Mouse (Mus musculus) thymus, postnatal 0 days (tissue): ENCODE data around the gene Cerkl. TPM values are rescaled to one million over a fixed set of nuclear protein-coding genes. Genes with fewer than 3 reads are reported as not detected.

ENCODE experiments used
- DNase-seq: peaks from one replicate; pipeline ENCODE4 v3.0.0-alpha.2; 2015; ENCODE audit warnings: low spot score
- polyA plus RNA-seq: library from polyadenylated mRNA; unstranded; fragments of >200 nt; fragmentation: Nextera tagmentation; extraction: Ambion mirVana; gene quantifications from 2 replicates; pipeline ENCODE4 v1.2.1, GENCODE M21; 2015

Gene Cerkl
- polyA plus RNA-seq, 1 experiment from 2014 or later = 4.3 TPM

DNA sequence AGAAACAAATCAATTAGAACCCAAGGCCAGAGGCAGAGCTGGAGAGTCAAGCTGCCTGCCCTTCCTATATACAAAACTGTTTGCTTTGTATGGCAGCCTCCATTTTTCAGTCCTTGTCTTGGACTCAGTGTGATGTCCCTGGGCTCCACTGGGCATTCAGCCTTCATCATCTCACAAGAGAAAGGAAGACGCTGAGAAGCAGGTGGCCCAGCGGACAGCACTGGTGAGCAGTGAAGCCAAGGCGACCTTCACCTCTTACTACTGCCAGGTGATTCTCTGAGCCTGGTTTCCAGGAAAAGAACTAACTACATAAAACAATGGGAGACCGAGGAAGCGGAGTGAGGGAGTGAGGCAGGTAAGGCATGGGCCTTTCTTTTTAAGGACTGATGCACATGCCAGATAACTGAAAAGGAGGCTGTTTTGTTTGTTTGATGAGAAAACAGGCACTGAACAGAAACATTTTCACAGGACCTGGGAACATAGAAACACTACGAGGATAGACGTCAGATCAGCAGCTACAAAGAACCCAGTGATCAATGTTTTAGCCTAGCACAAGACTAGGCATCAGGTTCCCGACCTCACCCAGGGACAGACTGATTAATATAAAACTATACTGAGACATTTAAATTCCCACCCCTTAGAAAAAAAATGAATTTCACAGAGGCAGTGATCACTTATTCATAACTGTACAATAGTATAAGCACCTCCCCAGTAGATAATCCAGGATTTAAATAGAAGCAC lies 78.1 kb downstream of the Cerkl start:
- DNase-seq = no peak

DNA sequence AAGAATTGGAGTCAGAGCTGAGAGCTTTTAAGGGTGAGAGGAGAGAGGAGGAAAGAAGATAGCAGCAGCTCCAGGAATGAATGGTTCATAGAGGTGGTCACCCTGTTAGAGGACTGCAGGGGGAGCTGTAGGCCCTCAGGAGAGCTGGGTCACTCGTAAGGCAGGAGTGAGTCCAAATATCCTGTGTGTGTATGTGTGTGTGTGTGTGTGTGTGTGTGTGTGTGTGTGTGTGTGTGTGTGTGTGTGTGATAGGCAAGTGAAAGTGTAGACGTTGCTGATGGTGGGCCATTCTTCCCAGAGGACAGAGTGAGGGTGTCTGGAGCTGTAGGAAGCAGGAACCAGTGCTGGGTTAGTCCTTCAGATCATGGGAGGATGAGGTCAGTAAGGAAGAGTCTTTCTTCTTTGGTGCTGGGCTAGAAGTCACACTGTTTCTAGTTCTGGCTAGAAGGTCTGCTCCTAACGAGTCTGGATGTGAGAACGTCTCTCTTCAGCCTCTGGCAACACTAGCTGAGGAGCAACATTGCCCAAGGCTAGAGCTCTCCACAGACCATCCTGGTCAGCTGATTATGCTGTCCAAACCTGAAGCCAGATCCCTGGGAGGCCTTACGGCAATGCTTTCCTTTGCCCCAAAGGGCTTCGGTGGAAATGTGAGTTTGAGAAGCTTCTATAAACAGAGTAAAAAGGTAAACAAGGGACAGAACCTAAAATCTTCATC lies 83.9 kb downstream of the Cerkl start:
- no peak for DNase-seq

DNA sequence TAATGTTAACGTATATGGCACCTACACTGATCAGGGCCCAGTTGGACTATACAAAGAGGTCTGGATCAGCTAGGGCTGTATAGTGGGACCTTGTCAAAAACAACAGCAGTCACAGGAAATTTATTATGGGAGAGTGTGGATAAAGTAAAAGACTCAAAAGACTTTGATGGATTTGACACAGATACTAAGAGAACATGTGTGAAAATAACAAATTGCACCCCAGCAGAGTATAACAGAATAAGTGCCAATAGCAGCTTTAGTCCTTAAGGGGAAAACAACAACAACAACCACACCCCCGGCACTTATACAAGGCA lies 84.5 kb downstream of the Cerkl start:
- DNase-seq = no peak

DNA sequence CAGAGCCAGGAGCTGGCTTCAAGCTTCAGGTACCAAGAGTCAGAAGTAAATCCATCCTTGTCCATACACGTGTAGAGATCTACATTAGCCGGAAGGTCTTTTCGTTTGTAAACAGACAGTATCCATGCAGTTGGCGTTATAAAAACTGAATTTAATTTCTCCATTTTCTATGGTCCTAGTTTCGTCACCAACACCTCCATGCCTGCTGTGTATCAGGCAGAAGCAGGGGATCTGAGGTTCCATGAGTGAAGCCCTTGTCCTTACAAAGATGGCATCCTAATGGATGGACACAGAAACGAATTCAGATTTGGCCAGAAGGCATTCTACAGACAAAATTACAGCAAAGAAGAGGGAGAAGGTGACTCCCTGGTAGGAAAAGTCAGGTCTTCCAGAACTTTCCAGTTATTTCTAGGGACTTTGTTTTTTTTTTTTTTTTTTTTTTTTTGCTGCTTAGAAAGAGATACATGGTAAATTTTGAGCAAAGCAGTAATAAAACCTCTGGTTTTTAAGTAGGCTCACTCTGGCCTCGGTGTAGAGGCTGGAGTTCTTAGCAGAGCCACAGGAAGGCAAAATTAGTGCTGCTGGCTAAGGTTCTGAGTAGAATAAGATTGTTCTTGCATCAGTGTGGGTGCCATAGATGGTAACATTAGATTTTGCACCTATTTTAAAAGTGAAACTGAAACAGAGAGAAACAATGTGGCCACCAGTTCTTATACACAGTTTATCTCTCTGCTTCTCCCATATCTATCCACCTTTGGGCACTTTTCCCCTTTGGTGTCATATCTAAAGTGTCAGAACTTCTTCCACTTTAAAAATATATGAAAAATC lies 85.0 kb downstream of the Cerkl start:
- DNase-seq = no peak

DNA sequence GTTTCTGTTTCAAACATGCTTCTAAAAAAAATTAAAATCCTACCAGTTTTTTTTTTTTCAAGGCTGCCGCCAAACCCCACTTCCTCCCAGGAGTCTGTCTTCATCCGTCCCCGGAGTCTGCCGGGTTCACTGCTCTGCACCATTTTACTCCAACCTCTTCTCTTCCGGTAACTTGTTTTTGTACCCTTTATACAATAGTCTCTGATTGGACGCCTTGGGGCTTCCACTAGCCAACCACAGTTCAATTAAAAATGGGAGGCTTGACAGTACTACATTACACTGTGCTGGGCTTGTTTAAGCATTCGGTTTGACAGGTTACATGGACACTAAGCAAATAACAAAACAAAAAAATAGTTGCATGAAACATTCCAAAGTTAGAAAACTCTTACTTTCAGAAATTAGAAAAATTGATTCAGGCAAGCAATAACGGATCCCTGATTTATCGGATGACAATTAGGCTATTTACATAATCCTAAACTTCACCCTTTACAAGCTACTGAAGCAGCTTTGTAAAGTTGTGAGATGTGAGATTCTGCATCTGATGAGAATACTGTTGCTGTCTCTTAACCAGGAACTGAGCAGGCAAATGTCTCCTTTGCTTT lies 85.8 kb downstream of the Cerkl start:
- no peak for DNase-seq

DNA sequence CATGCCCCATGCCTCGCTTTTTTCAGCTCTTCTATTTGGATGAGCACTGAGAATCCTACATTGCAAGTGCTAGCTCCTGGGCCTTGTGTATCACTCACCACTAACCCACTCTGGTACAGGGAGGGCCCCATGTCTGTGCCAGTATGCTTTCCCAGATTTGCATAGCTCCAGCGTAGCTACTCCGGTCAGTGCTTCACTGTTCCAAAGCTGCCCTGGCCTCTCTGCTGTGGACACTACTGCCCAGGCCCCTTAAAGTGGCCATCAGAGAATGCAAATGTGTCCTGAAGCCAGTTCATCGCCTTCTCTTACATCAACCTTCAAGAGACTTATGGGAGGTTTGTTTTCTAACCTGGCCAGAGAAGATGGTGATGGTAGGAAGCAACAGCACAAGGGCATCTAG lies 86.7 kb downstream of the Cerkl start:
- DNase-seq = no peak

DNA sequence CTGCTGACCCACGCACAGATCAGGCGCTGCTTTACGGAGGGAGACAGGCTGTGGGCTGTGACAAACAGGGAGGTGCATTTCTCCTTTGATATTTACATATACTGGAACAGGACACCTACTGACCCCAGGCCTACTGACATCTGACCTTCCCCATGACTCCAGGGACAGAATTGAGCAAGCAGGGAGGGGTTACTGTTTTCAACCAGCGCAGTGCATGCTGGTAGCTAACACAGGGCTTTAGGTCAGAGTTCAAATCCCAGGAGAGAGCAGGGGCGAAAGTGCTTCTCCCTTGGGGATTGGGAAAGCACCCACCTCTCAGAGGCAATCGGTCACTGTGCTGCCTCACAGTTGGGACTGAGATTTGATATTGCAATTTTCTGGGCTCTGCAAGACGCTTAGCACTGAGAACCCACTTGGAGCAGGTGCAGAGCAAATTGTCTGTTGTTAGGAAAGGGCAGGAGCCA lies 87.5 kb downstream of the Cerkl start:
- DNase-seq = no peak

DNA sequence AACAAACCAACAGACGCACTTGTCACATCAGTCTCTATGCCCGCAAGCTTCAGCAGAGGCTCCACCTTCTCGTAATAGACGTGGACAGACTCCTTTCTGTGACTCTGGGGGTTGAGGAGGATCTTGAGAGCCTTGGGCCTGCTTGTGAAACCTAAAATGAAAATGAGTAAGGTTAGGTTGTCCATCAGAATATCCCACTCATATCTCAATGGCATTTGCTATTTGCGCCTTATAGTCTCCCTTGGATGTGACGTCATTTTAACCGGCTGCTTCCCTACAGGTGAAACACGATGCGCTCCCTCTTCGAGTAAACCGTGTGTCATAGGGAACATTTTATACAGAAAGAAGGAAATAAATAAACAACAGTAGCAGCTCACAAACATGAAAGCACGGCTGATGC lies 87.9 kb downstream of the Cerkl start:
- DNase-seq = no peak

DNA sequence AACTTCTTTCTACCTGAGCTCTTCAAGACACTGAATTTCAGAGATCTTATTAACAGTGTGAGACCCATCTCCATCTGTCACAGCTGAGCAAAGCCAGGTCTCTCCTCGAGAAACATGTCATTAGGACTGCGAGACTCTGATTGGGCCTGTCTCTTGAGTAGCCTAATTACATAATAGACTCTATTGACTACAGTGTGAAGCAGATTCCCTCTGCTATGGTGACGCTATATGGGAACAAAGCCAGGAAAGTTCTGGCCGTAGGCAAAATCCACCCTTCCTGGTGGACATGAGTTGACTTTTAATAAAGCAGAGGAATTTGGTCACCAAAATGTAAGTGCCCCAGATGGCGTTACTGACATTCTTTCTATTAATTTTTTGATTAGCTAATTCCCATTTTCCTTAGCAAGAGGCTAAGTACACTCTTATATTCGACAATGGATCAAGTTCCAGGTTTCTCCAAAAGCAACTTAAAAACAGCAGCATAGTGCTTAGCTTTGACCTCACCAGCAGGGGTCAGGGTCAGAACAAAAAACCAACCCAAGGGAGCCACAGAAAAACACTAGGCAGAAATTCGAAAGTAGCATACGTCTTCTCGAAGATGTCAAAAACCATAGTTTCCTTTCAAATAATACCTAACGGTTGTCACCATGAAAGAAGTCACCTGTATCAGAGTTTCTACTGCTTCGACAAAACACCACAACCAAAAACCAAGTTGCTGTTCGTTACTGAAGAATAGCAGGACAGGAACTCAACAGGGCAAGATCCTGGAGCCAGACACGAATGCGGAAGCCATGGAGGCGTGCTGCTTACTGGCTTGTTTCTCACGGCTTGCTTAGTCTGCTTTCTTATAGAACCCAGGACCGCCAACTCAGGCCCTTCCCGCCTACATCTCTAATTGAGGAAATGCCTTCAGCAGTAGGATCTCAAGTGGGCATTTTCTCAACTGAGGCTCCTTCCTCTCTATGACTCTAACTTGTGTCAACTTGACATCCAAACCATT lies 88.8 kb downstream of the Cerkl start:
- no peak for DNase-seq

DNA sequence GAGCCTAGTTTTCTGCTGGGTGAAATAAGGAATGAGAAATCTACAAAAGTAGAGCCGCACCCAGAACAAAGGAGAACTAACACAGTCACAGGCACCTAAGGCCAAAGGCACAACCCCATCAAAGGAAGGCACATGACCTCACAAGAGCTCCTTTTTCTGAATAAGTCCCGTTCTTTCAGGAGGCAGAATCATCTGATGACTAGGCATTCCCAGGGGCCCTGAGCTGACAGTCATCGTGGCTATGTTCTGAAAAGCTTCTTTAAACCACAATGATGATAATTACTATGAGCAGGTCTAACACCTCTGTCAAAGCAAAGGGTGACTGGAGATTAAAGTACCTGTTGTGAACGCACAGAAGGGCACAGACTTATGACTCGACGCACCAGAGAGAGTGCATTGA lies 92.7 kb downstream of the Cerkl start:
- DNase-seq = no peak

DNA sequence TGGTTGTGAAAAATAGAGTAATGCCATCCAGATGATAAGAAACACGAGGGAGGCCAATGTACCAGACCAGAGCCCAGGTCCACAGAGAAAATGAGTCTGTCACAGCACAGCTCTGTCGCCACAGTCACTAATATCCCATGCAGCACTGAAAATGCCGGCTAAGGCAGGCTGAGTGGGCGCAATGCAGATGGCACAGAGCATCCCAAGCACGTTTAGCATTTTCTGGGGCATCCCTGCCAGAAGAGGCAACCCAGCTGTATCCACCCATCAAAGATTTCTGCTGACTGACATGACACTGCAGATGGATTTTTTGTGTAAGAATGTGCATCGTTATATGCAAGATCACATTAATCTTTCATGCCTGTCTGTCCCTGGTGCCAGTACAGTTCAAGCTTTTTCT lies 94.6 kb downstream of the Cerkl start:
- no peak for DNase-seq

DNA sequence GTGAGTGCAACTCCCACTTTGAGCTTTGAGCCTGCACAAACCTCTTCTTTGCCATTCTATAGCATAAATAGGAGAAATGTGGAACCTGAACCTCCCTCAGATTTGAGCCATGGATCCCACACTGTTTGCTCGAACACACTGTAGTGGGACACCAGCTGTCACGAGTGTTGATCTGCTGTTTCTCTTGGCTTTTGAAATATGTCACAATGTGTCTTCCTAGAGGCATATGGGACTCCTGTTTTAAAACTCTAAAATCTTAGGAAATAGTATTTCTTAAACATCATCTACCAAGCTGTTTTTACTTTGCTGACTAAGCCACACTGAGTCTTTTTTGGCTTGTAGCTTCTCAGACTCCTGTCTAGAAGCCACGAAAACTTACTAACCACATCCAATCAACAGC lies 98.8 kb downstream of the Cerkl start:
- DNase-seq = no peak

DNA sequence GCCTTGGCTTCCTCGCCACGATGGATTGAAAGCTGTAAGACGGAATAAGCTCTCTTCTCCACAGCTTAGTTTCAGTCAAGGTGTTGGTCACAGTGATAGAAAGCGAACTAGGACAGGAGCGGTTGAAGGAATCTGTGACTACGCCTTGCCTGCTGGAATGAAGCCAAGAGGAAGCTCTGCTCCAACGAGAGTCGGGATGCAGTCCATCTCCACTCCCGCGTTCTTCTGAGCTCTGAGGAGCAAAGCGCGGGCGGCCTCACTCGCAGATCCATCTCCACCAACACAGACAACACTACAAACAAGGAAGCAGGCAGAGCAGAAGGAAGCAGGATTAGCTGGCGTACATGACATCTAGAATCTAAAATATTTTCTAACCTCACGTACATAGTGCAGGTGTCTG lies 101.8 kb downstream of the Cerkl start:
- no peak for DNase-seq

DNA sequence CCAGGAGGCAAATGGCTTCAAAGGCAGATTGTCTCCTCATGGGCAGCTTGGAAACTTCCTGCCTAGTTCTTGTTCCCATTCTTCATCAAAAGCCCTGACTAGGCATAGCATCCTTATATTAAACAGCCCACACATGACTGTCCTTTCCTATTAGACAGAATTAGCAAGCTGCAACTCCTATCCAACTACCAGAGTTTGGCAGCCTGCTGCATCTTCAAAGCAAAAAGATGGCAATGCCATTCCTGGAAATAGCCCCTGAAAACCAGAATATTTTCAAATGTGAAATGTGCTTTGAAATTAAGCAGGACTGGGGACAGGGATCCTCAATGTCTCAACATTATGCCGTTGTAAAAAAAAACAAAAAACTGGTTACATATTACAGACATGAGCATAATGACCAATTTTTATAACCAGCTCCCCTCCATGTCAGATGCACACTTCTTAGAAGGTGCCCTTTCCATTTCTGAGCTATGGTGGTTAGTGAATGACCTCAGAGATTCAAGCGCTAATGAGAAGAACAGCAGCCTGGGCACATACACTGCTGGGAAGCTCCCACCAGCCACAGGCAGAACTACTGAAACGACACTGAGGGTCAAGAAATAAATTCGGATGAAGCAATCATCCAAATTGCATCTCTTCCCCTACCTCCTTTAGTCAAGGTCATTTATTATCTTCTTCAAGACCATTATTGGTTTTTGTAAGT lies 104.3 kb downstream of the Cerkl start:
- no peak for DNase-seq

DNA sequence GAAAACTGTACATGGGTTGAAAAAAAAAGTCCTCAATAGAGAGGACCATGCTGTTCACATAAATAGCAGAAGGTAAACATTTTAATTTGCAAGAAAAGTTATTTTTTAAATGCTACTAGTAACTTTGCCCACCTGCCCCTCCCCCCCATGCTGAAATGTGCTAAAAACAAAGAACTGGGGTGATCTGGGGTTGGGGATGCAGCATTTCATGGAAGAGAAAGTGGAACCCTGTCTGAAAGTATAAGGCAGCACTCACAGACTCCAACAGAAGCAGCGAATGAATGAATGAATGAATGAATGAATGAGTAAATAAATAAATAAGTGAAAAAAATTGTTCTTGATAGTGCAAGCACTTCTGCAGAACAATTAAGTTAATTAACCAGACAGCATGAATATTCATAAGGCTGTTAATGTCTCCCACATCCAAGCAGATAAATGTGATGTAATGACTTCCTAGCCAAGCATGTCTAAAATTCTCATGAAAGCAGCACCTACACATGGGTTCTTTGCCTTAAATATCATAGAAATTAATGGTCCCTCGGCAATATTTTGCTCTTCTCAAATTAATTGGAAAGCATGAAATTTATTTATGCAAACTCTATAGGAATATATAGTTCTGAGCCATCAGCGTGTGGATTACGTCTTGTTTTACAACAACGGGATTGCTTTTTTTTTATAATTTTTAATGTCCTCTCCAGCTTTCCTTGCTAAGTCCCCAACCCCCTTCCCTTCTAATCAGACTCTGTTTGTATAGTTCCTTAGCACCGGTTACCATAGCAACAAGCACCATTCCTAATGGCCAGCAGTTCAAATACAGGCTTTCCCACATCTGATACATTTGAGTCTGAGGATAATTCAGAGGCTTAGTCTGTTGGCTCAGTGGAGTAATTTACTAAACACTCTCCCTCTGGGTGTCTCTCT lies 105.1 kb downstream of the Cerkl start:
- no peak for DNase-seq

DNA sequence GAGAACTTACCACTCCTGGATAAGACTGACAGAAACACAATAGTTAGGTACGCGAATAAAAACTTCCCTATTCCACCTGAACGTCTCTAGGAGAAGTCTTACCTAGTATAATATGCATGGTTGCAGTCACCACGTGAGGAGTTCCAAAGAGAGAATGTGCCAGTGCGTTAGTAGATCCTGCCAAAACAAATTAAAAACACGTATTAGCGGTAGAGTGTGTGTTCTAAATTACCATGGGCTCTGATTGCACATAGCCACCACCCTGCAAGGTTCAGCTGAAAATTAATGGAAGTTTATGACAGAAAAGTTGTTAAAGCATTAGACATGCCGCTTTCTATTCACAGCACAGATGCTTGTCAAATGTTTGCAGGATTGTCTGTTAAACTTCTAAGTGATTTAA lies 113.5 kb downstream of the Cerkl start:
- no peak for DNase-seq

DNA sequence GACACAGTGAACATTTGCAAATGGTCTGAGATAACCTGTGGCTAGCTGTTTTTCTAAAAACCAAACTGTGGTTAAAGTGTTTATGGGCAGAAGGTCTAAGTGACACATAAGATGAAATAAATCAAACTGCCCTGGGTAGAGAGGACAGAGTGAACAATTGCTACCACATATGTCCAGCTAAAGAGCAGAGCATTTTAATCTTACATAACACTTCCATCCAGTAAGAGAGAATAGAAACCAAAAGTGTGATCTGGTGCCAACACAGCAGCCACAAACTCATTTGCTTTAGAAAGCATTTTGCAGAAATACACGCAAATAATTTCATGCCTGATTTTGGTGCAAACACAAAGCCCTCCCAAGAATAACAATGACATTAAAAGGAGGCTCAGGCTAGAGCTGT lies 117.6 kb downstream of the Cerkl start:
- no peak for DNase-seq

DNA sequence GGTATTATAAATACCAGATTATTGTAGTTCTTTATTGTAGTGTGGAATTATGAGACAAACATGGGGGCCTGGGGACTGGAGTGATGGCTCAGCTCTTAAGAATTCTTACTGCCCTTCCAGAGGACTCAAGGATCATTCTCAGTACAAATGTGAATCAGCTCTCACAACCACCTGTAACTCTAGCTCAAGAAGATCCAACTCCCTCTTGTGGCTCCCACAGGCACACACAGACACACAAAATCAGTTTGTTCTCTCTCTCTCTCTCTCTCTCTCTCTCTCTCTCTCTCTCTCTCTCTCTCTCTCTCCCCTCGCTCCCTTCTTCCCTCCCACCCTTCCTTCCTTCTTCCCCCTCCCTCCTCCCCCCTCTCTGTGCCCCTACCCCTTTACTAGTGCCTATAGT lies 120.4 kb downstream of the Cerkl start:
- no peak for DNase-seq

DNA sequence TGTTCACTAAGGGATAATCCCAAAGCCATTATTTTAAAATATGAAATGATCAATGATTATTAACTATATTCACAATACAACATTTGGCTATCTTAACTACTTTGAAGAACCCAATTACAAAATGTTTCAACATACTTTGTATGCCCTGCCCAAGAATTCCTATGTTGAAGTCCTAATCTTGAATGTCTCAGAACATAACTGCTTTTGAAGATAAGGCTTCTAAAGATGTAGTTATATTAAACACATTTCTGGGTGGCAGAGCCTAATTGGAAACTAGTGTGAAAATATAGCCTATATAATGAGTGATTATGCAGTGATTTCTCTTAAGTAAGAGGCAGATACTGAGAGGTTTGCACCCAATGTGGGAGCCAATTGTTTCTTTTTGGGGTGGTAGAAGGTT lies 121.9 kb downstream of the Cerkl start:
- DNase-seq = no peak
